Mouse (Mus musculus) megakaryocyte, embryonic 14.5 days (primary cell): ENCODE measurements around the gene Dnah11.

ENCODE experiments used
- FLI1 ChIP-seq: IDR thresholded peaks from 2 replicates; pipeline ENCODE4 v1.6.1; 2012; ENCODE audit warnings: low read length, inconsistent platforms, mixed read lengths
- GATA1 ChIP-seq: IDR thresholded peaks from 3 replicates; pipeline ENCODE4 v1.6.1; 2012; ENCODE audit warnings: mixed read lengths, low read length, inconsistent platforms, borderline replicate concordance

GRCm38 (mm10) chr12:118043130-118043647 is 155.7 kb downstream of the Dnah11 start:
- no peak for TF ChIP-seq GATA1
- TF ChIP-seq FLI1: no peak
